Mouse (Mus musculus) CD4-positive, CD25-positive, alpha-beta regulatory T cell, adult 4 months (primary cell): ENCODE measurements at regions not wholly inside any gene's neighbourhood (a gene's known extent, or its start where the extent isn't known, plus 50 kb on each side); places are given as distances from the start of the nearest gene placed in this dataset.
"Not testable (repeated sequence)": the region's sequence is repeated elsewhere in the genome, so short reads cannot be mapped to it uniquely, and the experiment has no call there.

Source experiments
- ATAC-seq: one replicate; pipeline ENCODE4 v1.8.0; 2017

GRCm38 (mm10) chr3:82290373-82290772 lies 67.5 kb upstream of the Map9 start:
- ATAC-seq: no peak

- no peak for ATAC-seq
These were observed 68.8 kb upstream of the Map9 start for GRCm38 (mm10) chr3:82288996-82289395.

- no peak for ATAC-seq
These were observed 80.7 kb upstream of the Map9 start for GRCm38 (mm10) chr3:82276977-82277714.

- ATAC-seq: no peak
These were observed 82.0 kb upstream of the Map9 start for GRCm38 (mm10) chr3:82275822-82276203.

GRCm38 (mm10) chr3:82274945-82275821 lies 82.7 kb upstream of the Map9 start:
- ATAC-seq: no peak

GRCm38 (mm10) chr3:82274196-82274937 lies 83.5 kb upstream of the Map9 start:
- no peak for ATAC-seq

GRCm38 (mm10) chr3:82273511-82273910 lies 84.3 kb upstream of the Map9 start:
- not testable (repeated sequence) for ATAC-seq

GRCm38 (mm10) chr3:82271965-82272364 lies 85.9 kb upstream of the Map9 start:
- no peak for ATAC-seq

GRCm38 (mm10) chr3:82265941-82266340 lies 91.9 kb upstream of the Map9 start:
- ATAC-seq: no peak

- no peak for ATAC-seq
These were observed 95.9 kb upstream of the Map9 start for GRCm38 (mm10) chr3:82261976-82262375.

GRCm38 (mm10) chr3:82259986-82260652 lies 97.7 kb upstream of the Map9 start:
- ATAC-seq: no peak

- ATAC-seq: no peak
These were observed 105.2 kb upstream of the Gucy1a1 start for GRCm38 (mm10) chr3:82250796-82251261.

- no peak for ATAC-seq
These were observed 104.6 kb upstream of the Gucy1a1 start for GRCm38 (mm10) chr3:82249968-82250795.

GRCm38 (mm10) chr3:82236377-82237057 lies 90.9 kb upstream of the Gucy1a1 start:
- no peak for ATAC-seq

- ATAC-seq: no peak
These were observed 88.7 kb upstream of the Gucy1a1 start for GRCm38 (mm10) chr3:82234306-82234705.

- ATAC-seq: no peak
These were observed 77.8 kb upstream of the Gucy1a1 start for GRCm38 (mm10) chr3:82223379-82223778.

GRCm38 (mm10) chr3:82221924-82222323 lies 76.3 kb upstream of the Gucy1a1 start:
- ATAC-seq: no peak

GRCm38 (mm10) chr3:82219192-82219885 lies 73.8 kb upstream of the Gucy1a1 start:
- ATAC-seq: not testable (repeated sequence)

GRCm38 (mm10) chr3:82214566-82215465 lies 69.2 kb upstream of the Gucy1a1 start:
- ATAC-seq: no peak
